Mouse (Mus musculus) duodenum, adult 2 months (tissue): ENCODE results near the gene Snrpe. TPM values are rescaled to one million over a fixed set of nuclear protein-coding genes. Genes with fewer than 3 reads are reported as not detected.

Experiments used
- polyA plus RNA-seq: library from polyadenylated mRNA; depleted of rRNA; stranded (reverse); fragments of >200 nt; gene quantifications from 2 replicates; pipeline ENCODE4 v1.2.3, GENCODE M21; 2012; ENCODE audit warnings: low replicate concordance; rRNA removed

The Snrpe gene
- 2.7 and 5.7 TPM in 2 replicates for polyA plus RNA-seq

GRCm38 (mm10) chr1:133609771-133610502, at the start of gene Snrpe:
TSS of gene Snrpe (minus strand) at chr1:133610291.

Other genes starting within 250 kb of the Snrpe start
- gene Etnk2, start 246.7 kb downstream of the Snrpe start, polyA plus RNA-seq: 0.50 and 0.70 TPM in 2 replicates
- gene Sox13, start 185.9 kb downstream of the Snrpe start, polyA plus RNA-seq: 47.7 and 115 TPM in 2 replicates
- gene Zbed6, start 50.6 kb upstream of the Snrpe start, polyA plus RNA-seq: 0.02 TPM in 1 of 2 replicates, not detected in the other
- 0.50 and 1.1 TPM in 2 replicates for gene Gm38394, start 51.0 kb upstream of the Snrpe start, polyA plus RNA-seq
- gene Lax1, start 79.8 kb upstream of the Snrpe start, polyA plus RNA-seq: 4.0 and 4.1 TPM in 2 replicates
- gene Atp2b4, start 190.8 kb upstream of the Snrpe start, polyA plus RNA-seq: 2.1 and 7.6 TPM in 2 replicates